Mouse (Mus musculus): Measurements from ENCODE around the gene Hipk1.

Hipk1 gene

DNA sequence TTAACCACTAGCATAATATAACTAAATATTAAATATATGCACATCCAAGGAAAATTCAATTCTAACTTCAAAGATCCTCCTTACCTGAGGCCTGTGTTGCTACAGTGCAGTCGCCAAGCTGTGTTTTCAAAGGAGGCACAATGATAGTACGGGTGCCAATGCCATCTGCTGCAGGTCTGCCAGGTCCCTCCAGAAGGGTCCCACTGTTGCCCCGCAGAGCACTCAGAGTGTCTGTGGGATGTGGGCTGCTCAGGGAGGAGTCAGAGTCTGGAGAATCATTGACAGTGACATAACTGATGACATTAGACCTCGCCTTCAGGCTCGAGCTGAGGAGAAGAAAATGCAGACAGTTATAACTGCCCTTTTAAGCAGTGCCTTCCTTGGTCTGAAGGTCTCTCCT lies 44.7 kb downstream of the Hipk1 start:
- DNase-seq (ENCODE audit: low spot score): no peak

DNA sequence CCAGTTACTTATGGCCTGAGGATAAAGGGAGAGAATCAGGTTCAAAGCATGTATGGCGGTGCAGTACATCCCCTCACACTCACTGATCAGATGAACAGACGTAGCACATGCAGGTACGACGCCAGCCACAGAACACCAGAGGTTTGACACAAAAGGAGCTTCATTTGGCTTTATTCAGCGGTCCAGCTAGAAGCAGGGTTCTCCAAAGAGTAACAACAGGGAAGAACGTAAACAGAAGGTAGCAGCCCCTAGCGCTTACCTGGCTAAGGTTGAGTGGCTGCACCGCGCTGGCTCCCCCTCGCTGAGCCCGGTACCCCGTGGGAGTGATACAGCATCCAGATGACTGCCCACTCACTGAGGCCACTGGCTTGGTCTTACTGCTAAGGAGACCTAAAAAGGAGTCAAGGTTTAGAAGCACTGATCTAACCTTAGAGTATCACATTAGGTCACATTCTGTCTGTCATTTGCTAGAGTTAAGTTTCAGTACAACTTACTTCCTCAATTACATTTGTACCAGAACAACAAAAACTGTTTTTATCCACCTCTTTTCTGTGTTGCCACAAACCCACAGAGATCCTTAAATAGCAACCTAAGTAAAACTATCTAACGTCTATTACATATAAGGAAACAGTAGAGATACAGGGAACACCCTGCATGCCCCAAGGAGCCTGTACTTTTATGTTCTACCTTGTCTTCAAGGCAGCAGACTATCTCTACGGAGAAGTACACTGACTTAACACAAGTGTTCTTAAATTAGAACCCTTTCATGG lies 46.2 kb downstream of the Hipk1 start:
- DNase-seq (ENCODE audit: low spot score): no peak

DNA sequence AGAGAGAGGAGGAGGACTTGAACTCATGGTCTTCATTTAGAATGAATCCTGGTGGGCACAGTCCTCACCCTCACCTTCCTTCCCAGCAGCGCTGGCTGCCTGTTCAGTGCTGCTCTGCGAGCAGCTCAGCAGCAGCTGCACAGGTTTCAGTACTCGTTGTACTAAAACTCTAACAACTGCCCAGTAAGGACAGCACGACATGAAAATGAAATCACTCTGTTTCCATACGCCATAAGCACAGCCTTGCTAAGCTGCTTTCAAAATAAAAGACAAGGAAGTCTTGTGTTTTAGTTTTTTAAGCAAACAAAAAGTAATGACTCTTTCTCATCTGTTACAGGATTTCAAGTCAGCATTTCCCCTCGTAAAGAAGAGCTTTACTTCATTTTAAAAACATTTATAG lies 48.2 kb downstream of the Hipk1 start:
- no peak for DNase-seq (ENCODE audit: low spot score)

DNA sequence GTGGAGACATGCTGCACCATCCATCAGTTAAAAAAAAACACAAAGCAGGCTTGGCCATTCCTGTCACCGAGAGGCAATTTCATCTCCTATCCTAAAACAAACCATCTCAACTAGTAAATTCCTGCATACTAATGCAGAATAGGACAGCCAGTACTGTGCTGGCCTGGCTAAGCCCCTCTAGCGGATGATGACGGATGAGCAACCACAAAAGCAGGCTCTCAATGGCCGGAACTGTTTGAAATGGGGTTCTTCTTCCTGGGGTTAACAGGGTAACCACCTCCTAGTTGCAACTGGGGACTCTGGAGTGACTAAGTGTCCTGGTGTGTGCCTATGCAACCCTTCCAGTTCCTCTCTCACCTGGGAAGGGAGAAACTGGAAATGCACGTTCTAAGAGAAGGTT lies 51.0 kb downstream of the Hipk1 start:
- peak; percentile 37 for DNase-seq (ENCODE audit: low spot score)

DNA sequence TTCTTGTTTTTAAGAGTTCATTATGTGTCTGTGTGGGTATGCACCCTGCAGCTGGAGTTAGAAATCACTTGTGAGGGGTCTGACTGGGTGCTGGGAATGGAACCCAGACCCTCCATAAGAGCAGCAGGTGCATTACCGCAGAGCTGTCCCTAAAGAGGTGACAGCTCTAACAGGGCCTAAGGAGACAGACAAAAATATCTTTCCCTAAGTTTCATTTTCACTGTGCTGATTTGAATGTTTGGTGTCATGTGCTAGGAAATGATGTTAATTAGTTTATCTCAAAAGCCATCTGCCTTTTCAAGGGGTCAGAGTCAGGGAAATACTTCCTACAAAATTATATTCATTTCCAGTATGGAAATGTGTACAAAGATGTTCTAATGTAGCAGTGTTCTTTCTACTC lies 52.0 kb downstream of the Hipk1 start, which contains the start of gene Gm10964:
Gene Gm10964 (plus strand): TSS at position 38 of the 400 bp plus-strand sequence.
- no peak for DNase-seq (ENCODE audit: low spot score)

DNA sequence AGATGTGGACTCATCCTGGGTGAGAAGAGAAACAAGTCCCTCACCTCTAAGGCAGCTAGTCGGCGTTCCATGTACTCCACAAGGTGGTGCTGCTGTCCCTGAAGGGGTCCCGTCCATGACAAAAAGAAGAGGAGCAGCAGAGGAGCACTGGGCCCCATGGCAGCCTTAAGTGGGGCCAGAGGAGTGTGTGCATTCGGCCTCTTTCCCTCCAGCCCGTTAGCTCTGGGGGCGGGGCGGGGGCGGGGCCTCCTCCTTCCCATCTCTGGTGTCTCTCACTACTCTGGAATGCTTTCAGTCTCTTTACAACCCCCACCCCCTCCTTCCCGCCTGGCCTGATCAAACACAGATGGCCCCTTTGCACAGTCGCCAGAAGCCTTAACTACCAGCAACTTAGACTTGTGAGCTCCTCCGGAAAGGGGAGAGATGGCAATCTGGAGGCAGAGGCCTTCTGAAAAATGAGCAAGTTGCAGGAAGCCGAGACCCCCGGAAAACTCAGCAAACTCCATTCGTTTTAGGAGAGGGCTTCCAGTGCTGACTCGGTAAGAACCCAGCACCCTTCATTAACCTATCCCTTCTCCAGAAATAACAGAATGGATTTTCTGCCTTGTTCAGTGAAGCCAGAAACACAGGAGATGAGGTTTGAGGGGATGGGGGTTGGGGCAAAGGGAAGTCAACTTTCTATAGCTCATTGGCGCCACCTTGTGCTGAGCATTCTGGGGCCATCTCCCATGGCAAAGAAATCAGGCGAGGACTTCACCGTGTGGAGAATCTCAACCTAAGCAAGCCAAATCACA lies 53.4 kb downstream of the Hipk1 start, which contains the start of gene Olfml3:
Gene Olfml3 (minus strand): TSS at position 224 of the 794 bp plus-strand sequence.
- DNase-seq (ENCODE audit: low spot score): peak; percentile 97

DNA sequence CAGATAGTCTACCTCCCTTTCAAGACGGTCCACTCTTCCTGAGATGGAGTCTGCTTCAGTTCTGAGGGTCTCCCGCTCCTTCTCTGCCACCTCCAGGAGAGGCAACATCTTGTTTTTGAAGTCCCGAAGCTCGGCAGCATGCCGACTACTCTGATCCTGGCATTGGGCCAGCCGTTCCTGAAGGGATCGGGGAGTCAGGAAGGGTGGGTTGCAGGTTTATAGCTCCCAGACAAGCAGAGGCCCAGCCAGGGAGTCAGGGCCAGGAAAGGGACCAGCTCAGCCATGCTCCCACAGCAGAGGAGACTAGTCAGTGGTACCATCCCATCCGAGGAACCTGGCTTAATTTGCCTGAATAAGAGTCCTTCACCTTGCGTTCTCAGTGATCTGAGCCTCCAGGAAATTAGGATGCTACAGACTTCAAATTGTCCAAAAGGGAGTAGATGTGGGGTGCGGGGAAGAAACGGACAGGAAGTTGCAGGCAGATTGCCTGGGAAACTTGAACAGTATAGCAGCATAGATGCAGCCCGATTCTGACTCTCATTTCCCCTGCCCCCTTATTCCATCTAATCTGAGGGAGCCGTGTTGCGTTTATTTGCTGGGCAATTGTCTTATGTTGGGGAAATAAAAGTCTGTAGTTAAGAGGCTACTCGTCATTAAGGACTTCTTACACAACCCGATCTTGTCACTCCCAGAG lies 54.2 kb downstream of the Hipk1 start:
- peak; percentile 22 for DNase-seq (ENCODE audit: low spot score)

DNA sequence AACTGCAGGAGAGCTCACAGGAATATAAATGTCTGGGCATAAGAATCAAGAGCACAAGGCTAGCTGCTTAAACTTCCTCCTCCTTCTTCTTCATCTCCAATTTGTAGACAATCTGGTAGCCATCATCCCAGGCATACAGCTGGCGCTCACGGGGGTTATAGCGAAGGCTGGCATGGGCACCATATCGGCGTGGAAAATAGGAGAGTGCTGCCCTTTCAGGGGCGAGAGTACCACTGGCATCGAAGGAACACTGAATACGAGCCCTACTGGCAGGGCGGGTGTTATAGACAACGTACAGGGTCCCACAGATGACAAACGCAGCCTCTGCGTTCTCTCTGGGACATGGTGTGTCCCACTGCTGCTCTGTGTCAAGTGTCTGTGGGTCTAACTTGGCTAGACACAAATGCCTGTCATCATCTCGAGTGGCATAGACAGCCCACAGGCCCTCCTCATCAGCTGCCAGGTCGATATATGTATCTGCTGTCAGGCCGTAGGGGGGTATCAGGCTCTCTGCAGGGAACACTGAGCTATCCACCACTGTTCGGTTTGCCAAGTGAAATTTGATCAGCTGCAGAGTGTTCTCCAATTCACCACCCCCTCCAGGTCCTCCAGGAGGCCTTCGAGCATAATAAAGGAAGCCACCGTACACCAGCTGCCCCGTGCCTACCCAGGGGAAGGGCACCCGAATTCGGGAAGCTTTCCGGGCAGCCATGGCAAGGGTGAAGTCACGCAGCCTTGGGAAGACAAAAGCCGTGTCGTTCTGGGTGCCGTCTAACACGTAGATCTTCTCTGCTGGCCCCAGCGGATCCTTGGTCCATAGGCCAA lies 55.4 kb downstream of the Hipk1 start:
- peak; percentile 17 for DNase-seq (ENCODE audit: low spot score)

DNA sequence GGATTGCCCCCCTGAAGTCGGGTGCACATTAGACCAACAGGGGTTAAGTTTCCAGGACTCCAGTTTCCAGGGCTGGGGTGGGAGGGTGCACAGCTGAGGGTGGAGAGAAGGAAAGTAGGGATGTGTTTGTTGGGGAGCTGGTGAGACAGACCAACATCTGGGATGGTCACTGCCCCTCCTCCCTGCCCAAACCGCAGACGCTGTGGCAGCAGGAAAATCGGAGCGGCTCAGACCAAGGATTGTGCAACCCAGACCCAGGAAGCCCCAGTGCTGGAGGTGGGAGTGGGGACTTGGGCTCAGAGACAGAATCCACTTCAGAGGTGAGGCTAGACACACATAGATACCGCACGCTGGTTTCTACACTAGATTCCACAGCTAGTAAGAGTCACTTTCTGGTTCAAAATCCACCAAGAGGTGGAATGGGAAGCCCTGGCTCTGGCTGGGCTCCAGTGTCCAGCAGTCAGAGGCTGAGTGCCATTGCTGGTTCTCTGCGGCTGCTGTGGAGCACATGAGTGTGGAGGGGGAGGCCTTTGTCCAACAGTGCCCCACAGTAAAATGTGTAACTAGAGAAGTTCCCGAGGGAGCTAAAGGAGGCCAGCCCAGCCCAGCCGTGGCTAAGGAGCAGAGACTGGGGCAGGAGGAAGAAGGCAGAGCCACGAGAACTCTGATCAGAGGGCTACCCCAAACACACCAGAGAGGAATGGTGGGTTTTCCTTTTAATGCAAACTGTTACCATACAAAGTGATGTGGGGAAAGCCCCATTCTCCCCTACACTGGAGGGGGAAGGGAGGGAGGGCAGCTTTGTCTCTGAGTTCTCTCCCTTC lies 56.5 kb downstream of the Hipk1 start:
- DNase-seq (ENCODE audit: low spot score): peak; percentile 76

DNA sequence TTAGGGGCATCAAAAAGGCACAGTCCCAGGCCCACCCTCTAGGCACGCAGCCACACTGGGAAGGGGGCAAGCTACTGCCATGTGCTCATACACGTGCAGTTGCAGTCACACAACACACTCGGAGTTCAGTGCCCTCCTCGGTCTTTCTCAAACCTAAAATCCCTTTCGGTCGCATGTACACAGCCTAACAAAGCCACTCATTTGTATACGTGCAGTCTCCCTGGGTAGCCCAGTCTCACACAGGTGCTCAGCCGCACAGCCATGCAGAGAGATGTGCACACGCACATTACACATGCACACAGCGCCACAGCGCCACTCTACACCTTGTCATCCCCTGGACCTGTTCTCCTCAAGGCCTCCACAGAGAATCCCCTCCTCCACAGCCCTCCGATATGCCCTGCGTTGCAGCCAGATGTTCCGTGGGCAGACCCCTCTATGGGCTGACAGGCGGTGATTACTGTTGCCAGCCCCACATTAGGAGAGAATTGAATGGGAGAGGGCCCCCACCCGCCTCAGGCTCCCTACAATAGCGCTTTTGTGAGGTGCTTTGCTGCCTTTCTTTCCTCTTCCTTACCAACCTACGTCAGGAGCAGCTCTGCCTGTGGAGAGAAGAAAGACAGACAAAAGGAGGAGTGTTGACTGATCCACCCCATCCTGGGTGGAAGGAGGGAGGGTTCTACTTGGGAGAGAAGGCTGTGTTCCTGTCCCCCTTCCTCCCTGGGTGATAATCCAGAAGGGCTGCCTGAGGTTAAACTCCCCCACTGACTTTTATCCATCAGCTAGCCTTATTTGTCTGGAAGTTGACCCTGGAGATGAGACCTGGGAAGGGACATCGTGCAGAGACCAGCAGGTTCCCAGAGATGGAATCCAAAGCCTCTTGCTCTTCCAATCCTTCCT lies 57.3 kb downstream of the Hipk1 start:
- DNase-seq (ENCODE audit: low spot score): peak; percentile 68

DNA sequence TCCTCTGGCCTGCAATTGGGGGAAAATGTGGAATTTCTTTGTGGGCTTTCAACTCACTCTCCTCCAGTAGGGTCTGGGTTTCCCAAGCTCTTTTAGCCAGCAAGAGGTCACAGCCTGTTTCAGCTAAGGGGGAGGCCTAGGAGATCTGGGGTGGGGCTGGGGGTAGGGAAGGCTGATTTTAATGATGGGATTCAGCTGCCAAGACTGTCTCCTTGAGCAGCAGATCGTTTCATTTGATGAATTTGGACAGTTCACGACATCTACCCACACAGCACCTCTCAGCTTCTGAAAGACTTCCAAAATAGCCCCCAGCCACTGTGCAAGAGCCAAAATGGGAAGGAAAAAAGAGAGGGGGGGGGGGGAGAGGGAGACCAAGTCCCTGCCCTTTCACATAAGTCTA lies 58.2 kb downstream of the Hipk1 start:
- no peak for DNase-seq (ENCODE audit: low spot score)

DNA sequence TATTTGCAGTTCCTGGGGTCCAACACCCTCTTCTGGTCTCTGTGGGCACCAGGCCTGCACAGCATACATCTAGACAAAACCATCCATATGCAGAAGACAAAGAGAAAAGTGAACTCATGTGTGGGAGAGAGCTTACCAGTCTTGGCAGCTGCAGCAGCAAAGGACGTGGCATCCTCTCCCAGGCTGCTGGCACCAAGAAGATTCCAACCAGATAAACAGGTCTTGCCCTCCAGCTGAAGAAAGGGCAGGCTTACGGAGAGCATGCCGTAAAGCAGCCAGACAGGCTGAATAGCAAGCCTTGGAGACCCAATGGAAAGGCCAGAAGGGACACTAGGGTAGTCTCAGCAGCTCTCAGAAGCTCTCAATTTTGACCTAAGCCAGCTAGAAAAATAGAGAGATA lies 59.2 kb downstream of the Hipk1 start:
- DNase-seq (ENCODE audit: low spot score): no peak

DNA sequence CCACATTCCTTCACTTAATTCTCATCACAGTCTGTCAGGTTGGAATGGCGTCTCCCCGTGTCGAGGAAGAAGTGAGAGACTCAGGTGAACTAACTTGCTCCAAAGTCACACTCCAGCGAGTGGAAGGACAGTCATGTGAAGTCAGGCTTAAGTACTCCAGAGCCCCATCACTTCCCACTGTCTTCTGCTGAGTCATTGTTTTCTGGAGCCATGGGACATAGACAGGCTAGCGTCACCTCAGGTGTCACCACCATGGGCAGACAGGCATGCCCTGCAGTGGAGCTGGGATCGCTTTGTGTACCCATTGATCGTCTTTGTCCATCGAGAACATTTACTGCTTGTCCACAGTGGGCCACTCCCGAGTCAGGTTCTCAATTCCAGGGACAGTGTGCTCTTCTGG lies 61.5 kb downstream of the Hipk1 start:
- no peak for DNase-seq (ENCODE audit: low spot score)

DNA sequence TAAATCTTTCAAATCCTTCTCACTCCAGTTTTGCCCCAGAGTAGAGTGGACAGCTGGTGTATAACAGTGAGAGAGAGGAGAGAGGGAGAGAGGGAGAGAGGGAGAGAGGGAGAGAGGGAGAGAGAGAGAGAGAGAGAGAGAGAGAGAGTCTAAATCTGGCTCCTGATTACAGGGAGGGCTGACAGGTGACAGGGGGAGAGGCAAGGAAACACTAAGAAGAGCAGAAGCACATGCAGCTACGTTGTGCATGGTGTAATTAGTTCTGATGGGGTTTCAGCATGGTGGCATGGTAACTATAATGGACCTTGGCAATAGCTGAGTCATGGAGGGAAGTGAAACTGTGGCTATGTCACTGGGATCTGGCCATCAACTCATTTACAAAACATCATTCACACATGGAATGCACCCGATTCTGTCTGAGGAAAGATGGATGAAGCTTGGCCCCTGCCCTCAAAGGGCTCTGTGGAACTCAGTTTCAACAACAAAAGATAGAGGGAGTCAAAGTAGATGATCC lies 63.5 kb downstream of the Hipk1 start:
- DNase-seq (ENCODE audit: low spot score): no peak

DNA sequence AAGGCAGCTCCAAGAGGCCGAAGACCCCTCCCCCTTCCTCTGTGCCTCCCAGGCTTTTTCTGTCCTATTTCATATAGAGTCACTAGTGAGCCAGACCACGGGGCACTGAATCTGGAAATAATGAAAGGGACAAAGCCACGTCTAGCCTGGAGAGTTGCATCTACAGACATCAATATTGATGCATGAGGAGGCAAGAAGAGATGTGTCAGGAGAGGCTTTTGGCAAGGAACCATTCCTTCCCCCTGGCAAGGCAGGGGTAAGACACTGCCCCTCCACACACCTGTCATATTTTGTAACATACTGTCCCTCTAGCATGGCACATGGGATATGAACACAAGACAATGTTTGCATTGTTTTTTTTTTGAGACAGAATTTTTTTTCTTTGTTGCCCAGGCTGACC lies 64.7 kb downstream of the Hipk1 start:
- no peak for DNase-seq (ENCODE audit: low spot score)

DNA sequence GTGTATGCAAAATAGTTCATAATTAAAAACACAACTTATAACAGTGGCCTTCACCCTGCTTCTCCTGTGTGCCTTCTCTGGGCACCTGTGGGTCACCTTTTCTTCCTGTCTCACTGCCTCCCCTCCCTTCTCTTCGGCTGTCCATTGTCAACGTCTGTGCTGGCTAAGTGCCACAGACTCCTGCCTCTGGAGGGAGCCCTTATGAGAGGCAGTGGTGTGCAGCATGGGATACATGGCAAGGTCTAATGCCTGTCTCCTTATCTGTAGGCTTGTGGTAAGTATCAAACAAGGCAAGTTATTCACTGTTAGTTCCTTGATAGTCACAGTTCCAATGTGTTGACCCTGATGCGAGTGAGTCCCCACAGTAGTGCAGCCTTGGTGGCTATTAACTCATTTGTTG lies 67.2 kb downstream of the Hipk1 start:
- no peak for DNase-seq (ENCODE audit: low spot score)

DNA sequence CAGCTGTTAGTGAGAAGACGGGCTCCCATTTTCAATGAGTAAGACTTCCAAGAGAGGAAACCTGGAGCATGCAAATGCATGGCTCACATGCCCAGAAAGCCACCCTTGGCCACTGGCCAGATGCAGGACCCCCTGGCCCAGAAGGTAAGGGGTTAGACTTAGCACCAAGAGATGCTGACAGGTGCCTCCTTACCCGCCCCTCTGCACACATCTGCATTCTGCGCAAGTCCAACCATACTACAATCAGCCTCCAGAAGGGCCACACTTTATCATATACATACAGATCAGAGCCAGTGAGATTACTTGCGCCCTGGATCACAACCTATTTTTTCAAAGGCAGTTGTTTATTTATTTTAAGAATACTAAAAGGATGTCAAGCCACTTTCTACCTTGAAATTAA lies 72.6 kb downstream of the Hipk1 start:
- no peak for DNase-seq (ENCODE audit: low spot score)

DNA sequence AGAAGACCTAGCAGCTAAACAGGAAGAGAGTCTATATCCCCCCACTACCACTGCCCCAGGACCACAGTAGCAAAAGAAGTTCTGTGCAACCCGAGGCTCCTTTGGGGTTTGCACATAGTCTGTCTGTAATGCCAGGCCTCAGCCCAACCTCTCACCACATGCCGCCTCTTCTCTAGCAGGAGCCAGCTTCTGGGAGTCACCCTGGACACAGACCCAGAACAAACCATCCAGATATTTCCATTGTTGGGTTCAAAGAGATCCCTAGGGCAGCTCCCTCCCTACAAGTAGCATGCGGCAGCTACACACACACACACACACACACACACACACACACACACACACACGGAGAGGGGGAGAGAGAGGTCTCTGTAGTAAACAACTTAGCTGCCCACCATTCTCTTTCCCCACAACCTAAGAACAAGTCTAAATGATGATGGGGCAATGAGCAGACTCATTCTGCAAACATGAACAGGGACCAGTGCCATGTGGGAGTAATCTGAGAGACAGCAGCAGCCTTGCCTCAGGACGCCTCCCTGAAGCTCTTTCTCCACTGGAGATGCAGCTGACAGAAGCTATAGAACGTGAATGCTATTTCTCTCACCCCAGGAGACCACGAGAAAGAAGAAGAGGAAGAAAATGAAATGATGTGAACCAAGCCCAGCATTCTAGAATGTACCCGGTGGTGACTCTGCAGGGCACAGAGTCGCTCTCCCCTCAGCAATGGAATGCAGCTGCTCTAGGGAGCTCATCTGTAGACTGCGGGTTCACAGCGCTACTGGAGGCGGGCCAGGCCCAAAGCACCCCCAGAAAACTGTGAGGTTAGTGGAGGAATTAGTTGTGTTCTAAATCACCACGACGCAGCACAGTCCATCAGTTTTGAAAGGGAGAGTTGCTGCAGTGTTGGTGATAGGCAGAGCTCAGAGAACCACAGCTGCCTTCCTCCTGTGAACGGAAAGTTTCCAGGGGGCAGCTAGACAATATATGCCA lies 74.3 kb downstream of the Hipk1 start:
- DNase-seq (ENCODE audit: low spot score): peak; percentile 14

All from embryo, embryonic 10.5 days (tissue).